Mouse (Mus musculus) gastrocnemius, postnatal 36 days (tissue): Measurements from ENCODE around the gene Pate4. TPM values are rescaled to one million over a fixed set of nuclear protein-coding genes. Genes with fewer than 3 reads are reported as not detected.
"Not testable (repeated sequence)": the region's sequence is repeated elsewhere in the genome, so short reads cannot be mapped to it uniquely, and the experiment has no call there.

Experiments
- DNase-seq, 2 experiments: peaks; one replicate each; pipeline ENCODE4 v3.0.0; 2022
- intact Hi-C: fragments of 180-260 bp; cut with DNase I; formaldehyde crosslinking; loops from one replicate; pipeline ENCODE4 v1.15.1; 2025
- long read RNA-seq, 2 experiments: library from polyadenylated mRNA; stranded (forward); transcript quantifications; one replicate each; pipeline ENCODE4 v2.0.0; 2021
- total RNA-seq, 2 experiments: library from RNA; stranded (reverse); gene quantifications; 2 replicates each; pipeline ENCODE4 v1.2.3; 2021

The Pate4 gene
- total RNA-seq: not detected
- long read RNA-seq, experiment 1: 0 reads
- long read RNA-seq, experiment 2: 0 reads

DNA sequence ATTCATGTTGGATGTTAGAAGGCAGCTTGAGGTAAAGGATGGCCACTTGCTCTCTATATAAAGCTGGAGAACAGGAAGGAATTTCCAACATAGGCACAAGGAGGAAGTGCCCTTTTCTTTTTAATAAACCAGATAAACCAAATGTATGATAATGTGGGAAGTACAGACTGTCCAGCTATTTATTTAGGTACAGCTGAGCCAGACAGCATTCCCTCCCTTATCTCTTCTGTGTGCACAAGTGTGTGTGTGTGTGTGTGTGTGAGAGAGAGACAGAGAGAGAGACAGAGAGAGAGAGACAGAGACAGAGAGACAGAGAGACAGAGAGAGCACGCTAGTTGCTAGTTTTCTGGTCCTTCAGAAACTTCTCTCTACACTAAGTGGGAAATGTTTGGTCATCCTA is at the start of gene Pate4:
TSS of gene Pate4 (minus strand) at position 101 of the 400 bp plus-strand sequence.
- no peak for DNase-seq
- intact Hi-C loops: no loop called here

DNA sequence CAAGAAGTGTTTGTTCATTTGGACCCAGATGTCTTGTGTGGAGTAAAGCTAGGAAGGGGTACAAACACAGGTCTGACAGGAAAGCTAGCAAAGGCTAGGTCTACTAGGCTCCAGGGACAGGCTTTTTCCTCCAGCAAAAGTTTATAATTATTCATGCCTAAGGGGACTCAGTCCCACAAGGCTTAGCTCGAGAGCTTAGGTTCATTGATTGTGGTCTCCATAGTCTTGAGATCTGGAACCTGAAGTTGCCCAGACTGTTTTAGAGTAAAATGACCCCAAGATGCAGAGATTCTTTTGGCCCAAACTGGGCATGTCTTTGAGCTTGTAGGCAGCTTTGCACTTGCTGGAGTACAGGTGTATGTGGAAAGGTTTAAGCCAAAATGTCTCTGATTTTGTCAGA is 36.4 kb upstream of the Pate4 start, which contains the start of gene Pate3:
TSS of gene Pate3 (minus strand) at position 101 of the 400 bp plus-strand sequence.
- intact Hi-C loops: no loop called here

DNA sequence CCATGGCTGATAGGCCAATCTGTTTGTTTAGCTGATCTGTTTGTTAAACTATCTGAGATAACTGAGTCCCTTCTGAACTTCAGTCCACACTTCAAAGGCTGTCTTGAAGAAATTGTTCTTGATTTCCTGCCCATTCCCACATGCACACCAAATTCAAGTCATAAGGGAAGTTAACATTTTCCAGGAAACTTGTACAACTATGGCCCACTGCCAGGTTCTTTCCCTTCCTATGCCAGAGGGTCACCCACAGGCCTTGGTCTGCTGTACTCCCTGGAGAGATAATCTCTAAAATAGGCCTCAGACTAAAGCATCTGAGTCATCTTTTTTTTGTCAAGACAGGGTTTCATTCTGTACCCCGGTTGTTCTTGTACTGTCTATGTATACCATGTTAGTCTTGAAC is 21.2 kb upstream of the Pate4 start:
- no peak for DNase-seq
- intact Hi-C loops: no loop called here

More for the DNA sequence above, 36.4 kb upstream of the Pate4 start, which contains the start of gene Pate3:
- no peak for DNase-seq

DNA sequence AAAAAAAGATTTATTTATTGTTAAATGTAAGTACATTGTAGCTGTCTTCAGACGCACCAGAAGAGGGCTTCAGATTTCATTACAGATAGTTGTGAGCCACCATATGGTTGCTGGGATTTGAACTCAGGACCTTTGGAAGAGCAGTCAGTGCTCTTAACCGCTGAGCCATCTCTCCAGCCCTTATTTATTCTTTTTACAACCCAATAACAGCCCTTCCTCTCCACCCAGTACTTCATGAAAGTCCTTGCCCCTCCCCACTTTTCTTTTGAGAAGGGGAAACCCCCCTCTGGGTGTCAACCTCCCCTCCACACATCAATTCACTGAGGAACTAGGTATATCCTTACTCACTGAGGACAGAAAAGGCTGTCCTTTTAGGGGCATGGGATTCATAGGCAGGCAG is 5.0 kb upstream of the Pate4 start:
- DNase-seq, intact Hi-C loops: not testable (repeated sequence)

DNA sequence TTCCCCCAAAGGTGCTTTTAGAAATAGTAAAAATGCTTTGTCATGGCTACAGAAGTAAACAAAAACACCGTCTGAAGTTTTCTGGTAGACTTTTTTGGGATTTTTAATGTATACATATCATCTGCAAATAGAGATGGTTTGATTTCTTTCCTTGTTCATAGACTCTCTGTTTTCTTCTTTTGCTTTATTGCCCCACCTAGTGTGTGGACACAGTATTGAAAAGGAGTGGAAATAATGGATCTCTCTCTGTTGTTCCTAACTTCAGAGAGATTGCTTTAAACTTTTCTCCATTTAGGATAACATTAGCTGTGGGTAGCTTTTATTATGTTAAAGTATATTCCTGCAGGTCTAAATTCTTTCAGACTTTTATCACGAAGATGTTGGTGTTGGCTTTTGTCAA is 2.3 kb upstream of the Pate4 start:
- intact Hi-C loops: no loop called here
- no peak for DNase-seq

DNA sequence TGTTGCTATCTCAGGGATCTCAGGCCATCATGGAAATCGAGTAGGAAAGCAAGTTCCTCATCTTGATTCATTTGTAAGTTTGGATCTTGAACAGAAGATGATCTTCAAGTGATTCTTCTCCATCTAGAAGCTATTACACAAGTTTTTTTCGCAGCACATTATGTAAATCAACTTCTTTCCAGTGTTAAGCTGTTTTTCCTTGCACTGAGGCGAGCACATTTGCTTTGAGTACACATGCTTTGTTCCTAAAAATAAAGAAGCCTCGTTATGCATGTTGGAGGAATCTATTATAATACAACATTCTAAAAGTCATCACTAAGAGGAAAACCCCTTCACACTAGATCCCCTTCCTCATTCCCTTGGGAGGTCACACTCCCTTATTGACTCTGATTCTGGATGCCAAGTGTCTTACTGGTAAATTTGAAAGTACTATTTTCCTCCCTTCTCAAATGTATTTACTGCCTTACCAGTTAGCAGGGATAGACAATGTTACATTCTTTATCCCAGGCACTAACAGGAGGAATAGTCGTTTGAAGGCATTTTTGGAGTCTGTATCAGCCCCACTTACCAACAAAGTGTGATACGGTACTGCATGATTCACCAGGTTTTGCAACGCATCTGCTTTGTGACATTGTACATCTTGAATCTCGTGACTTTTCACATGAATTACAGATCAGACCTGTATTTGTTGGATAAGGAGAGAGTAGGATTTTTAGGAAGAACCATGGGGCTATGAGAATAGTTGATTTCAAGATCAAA is 3.9 kb downstream of the Pate4 start:
- intact Hi-C loops: no loop called here

DNA sequence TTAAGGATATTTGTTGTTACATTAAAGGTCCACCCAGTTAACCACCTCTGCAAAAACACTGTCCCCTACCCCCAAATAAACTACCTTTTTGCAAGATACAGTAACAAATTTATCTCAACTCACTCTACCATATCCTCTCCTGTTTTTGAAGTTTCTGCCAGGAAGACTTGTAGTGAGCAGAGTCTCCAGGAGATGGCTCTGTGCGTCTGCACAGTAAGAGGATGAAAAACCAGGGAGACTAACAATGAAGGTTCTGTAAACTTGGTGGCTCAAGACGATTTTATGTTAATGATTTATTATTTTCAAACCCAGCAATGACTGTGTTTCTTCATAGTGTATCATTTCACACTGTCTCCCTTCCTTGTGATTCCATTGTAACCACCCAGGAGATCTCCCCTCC is 18.8 kb downstream of the Pate4 start:
- no peak for DNase-seq
- intact Hi-C loops: no loop called here

More for the DNA sequence above, 3.9 kb downstream of the Pate4 start:
- DNase-seq: no peak

DNA sequence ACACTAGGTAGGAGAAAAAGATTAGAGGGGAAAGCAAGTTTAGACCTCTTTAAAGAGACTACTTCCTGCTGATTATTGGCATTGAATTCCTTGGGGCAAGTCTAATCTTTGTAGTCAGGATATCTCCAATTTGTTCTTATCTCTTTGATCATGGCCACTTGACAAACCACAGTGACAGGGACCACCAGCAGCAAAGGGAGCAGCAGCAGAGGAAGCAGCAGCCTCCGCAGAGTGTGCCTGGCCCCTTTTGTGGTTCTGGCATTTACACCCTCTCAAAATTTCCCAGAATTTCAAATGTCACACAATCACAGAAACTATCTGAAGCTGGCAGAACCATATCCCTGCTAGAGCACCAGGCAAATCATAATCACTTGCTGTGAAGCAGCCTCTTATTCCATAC is 24.1 kb downstream of the Pate4 start:
- DNase-seq: no peak
- intact Hi-C loops: no loop called here

DNA sequence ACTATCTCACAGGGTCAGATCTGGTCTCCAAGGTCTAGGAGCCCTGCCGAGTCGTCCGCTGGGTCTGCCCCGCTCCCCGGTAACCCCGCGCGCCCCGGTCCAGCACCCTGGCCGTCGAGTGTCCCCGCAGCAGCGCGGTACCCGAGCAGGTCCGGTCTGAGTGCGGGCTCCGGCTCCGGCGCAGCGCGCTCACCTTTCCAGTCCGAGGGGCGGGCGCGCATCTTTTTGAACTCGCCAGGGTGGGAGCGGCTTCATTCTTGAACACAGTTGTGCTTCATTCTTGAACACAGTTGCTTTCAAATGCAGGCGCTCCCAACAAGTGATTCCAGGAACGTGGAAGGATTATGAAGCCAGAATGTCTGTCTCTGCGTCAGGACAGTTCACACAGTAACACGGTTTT is 37.3 kb downstream of the Pate4 start:
- DNase-seq: no peak
- intact Hi-C loops: no loop called here

DNA sequence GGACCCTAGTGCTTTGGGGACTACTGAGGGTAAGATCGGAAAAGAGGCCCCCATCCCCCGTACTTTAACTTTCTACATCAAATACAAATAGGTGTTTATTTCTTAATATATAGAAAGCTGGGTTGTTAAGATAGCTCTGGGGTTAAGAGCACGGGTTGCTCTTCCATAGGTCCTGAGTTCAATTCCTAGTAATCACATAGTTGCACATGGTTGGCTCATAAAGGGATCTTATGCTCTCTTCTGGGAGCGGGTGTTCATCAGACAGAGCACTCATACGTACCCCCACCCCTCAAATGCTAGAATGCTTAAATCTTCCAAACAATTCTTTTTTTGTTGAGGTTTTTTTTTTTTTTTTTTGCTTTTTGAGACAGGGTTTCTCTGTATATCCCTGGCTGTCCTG is 41.1 kb downstream of the Pate4 start:
- no peak for DNase-seq
- intact Hi-C loops: no loop called here

DNA sequence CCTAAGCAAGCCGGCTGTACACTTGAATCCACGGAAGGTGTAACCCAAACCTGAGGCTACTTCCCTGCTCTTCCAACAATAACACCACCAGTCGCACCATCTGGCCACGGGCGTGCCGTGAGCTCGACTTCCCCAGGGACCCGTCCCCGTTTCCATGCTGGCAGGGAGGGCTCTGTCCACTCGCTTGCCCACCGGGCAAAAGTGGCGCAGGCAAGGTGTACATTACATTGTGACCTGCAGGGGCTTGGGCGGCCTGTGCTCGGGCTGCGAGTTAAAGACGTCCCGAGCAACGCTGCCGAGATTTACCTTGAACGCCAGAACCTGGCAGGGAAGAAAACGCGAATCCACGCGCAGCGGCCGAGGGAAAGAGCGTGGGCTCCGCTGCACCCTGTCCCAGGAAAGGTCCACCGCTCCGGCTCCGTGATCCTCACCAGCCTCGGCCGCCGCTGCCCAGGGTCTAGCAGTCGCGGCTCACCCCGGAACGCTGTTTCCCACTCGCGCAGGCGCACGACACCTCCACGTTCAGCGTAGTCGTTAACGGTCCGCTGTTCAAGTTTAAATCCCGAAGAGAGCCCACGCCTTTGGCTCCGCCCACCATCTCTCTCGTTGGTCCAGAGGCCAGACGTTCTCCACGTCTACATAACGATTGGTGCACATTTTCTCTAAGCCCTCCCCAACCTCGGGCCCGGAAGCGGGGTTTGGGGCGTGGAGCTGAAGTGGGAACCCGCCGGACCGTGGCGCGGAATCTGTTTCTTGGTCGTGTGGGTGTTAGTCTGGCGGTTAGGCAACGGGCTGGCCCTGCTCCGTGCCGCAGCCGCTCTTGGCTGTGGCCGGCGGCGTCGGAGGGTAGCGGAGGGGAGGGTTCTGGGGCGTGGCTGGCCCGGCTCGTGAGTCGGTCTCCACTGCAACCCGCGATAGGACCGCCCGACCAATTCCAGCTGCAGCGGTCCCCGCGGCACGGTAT is 41.9 kb downstream of the Pate4 start, which contains the start of the genes Pate2 and Hyls1:
TSS of gene Pate2 (plus strand) at position 714 of the 964 bp plus-strand sequence.
TSS of gene Hyls1 (minus strand) at position 828 of the 964 bp plus-strand sequence.
- intact Hi-C loops: no loop called here
- peak; percentile 83 to 90 for DNase-seq

DNA sequence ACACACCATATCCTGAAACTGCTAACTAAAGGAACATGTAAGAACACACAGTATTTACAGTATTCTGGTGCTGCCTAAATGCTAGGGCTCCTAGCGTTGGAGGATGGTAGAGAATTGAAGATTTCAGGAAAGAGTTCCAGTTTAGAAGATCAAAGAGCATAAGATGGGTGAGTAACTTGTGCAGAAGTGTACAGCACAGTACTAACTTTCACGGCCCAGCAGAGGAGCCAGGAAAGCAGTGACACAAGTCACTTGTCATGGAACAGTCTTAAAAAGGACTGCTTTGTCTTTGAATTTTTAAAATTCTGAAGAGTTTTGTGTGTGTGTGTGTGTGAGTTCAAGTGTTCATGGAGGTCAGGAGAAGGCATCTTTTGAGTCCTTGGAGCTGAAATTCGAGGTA is 43.7 kb downstream of the Pate4 start:
- intact Hi-C loops: no loop called here
- no peak for DNase-seq

DNA sequence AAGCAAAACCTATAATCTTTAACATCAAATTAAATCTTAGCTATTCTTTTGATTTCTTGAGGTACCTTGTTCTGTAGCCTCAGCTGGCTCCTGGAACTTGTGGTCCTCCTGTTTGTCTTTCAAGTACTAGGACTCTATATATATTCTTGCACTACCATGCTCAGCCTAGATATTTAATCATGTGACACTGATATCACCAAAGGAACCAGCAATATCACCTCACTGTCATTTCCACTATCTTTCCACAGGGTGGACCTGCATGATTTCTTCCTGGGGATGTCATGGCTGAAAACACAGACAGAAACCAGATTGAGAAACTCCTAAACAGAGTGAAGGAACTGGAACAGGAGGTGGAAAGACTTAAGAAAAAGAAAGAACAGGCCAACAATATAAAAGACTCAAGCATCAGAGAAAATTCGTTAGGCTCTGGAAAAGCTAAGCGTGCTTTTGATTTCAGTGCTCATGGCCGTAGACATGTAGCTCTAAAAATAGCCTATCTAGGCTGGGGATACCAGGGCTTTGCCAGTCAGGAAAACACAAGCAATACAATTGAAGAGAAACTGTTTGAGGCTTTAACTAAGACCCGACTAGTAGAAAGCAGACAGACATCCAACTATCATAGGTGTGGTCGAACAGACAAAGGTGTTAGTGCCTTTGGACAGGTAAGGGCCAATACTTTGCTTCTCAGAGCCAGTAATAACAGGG is 47.1 kb downstream of the Pate4 start:
- no peak for DNase-seq
- intact Hi-C loops: no loop called here

DNA sequence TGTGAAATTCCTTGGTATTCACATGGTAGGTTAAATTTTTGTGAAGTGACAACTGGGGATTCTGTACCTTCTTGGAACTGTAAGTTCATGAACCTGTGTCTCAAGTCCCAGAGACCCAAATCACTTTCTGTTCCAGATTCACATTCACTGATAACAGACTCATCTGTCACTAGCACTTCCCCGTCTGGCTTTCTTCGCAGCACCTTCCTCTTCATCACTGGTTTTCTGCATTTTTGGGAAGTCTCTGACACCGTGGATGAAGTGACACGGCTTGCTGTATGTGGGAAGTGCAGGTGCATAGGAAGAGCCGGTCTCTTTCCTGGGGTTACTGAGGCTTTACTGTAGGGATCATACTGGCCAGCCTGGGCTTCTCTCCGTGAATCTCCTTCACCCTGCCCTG is 50.2 kb downstream of the Pate4 start:
- no peak for DNase-seq
- intact Hi-C loops: no loop called here

DNA sequence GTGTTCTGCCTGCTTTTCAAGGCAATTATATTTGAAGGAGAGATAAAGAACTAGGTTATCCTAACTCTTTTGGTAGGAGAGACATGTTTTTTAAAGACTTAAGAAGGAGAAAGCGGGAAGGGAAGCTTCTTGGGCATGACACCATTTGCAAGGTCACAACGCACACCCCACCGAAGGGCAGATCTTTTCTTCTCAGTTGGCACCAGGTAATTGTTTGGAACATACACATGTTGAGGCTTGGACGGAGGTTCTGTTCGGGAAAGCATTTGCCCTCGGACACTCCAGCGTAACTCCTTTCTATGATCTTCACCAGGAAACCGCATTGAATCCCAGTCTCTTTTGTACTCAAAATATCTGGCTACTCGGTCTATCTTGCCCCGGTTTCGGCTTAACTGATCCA is 50.7 kb downstream of the Pate4 start:
- no peak for DNase-seq
- intact Hi-C loops: no loop called here

DNA sequence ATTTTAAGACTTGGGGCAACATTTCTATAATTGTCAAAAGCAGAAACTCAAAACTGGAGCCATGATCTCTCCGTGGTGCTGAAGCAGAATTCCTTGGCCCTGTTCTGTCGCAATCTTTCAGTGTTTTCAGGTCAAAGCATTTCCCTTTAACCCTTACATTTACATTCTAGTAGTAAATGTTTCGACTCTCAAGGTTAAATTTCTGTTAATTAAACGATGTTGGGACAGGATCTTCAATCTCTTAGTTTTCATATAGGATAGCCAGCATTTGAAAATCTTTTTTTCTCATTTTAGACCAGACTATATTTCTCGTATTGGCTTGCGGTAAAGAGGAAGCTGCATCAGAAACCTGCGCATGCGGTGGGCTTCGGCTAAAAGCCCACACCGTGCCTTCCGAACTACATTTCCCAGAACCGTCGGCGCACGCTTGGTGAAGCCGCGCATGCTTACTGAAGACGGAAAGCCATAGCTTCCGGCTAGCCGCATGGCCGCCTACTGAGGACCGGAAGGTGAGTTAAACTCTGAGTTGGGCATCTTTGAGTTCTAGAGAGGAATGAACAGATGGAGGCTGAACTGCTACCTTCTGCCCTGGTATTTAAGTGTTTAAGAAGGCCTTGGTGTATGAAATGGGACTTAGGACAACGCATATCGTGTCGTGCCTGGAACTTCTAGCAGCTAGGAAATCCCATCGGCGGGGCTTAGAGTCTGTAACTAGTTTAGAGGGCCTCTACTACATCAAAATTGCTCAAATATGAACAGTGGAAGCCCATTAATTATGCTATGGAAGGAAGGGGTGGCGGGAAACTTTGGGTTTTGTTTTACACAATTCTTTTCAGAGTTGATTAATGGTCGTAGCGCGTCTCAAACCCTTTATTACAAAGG is 52.5 kb downstream of the Pate4 start:
- intact Hi-C loops: no loop called here

DNA sequence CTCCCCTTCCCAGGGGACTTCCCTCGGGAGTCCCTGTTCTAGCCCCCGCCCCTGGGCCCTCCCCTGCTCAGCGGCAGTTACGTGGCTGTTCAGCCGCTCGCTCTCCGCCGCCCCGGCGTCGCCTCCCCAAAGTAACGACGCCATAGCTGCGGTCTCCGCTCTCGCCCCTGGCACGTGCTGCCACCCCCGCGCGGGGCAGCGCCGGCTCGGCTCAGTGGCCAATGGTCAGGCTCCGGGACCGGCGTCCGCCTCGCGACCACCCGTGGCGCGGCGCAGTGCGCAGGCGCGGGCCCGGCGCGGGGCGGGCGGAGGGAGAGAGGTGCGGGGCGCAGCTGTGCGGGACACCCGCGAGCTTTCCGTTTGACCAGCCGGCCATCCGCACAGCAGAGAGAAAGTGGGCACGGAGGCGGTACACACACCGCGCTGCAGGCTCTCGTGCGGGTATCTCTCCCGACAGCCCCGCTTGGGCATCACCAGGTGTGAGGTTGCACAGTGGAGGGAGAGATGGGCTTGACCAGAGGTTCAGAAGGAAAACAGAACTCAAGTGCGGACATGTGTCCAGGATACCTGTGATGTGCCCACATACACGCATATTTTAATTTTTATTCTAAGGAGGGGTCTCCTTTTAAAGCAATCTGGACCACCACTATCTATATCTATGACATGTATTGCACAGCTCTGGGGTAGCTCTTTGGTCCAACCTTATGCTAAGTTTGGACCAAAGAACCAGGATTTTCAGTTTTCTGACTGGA is 53.3 kb downstream of the Pate4 start, which contains the start of the genes Ddx25 and Pus3:
TSS of gene Ddx25 (minus strand) at position 272 of the 752 bp plus-strand sequence.
TSS of gene Pus3 (plus strand) at position 339 of the 752 bp plus-strand sequence.
- no peak for DNase-seq
- intact Hi-C loops: no loop called here

More for the DNA sequence above, 52.5 kb downstream of the Pate4 start:
- peak; percentile 34 to 51 for DNase-seq
